Mouse (Mus musculus): ENCODE data around the gene Gm10135.

GRCm38 (mm10) chr5:72920416-72920815 lies 54.1 kb downstream of the Gm10135 start:
- TF ChIP-seq CTCF (conservative IDR thresholded peaks at IDR 0.05; ENCODE audit: low read length) (no peak), NANOG (IDR thresholded peaks at IDR 0.05; ENCODE audit: borderline replicate concordance, low read length) (no peak)
